Mouse (Mus musculus) CH12.LX (cell line): Measurements from ENCODE around the gene Lair1.

Experiments
- CTCF ChIP-seq, 2 experiments: IDR thresholded peaks in 1 of 2; conservative IDR thresholded peaks in 1 of 2; 2 replicates each; pipeline ENCODE4 v1.5.1; 2011 to 2012; ENCODE audit warnings: low read depth in 2 of 2, low read length in 2 of 2, improper control_type of control experiment in 1 of 2, inconsistent platforms in 1 of 2, mild to moderate bottlenecking in 1 of 2, moderate library complexity in 1 of 2
- E2F4 ChIP-seq: IDR thresholded peaks from 2 replicates; pipeline ENCODE4 v1.6.1; 2011; ENCODE audit warnings: low read depth, low read length, improper control_type of control experiment; ENCODE audit not compliant: insufficient replicate concordance
- TBP ChIP-seq: conservative IDR thresholded peaks from 2 replicates; pipeline ENCODE4 v1.6.1; 2011; ENCODE audit warnings: low read depth, low read length, improper control_type of control experiment
- TCF12 ChIP-seq: IDR thresholded peaks from 2 replicates; pipeline ENCODE4 v1.6.1; 2014; ENCODE audit warnings: low read depth, mild to moderate bottlenecking, inconsistent platforms, low read length, improper control_type of control experiment

DNA sequence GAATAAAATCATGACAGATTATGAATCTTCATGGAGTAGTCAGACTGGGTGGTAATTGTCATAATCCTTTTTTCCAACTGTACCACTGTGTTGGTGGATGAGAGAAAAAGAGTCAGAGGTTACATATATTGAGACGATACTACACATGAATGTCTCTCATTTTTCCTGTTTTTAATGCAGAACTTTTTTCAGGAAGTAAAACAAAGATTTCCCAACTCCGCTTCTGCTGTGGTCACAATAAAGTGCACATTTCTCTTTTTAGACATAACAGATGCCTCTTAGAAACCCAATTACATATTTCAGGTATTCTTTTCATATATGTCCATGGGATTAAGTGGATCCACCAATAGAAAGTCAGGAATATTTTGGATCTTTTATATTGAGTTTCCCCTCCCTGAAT lies 101.0 kb downstream of the Lair1 start:
- TF ChIP-seq TCF12 (no peak), E2F4 (no peak), CTCF (conservative IDR thresholded peaks at IDR 0.05 in 1 of 2, IDR thresholded peaks at IDR 0.05 in 1 of 2; ENCODE audit: low read depth in 2 of 2, low read length in 2 of 2) (no peak), TBP (no peak)
